Mouse (Mus musculus): ENCODE data around the gene Smim20.

The Smim20 gene

DNA sequence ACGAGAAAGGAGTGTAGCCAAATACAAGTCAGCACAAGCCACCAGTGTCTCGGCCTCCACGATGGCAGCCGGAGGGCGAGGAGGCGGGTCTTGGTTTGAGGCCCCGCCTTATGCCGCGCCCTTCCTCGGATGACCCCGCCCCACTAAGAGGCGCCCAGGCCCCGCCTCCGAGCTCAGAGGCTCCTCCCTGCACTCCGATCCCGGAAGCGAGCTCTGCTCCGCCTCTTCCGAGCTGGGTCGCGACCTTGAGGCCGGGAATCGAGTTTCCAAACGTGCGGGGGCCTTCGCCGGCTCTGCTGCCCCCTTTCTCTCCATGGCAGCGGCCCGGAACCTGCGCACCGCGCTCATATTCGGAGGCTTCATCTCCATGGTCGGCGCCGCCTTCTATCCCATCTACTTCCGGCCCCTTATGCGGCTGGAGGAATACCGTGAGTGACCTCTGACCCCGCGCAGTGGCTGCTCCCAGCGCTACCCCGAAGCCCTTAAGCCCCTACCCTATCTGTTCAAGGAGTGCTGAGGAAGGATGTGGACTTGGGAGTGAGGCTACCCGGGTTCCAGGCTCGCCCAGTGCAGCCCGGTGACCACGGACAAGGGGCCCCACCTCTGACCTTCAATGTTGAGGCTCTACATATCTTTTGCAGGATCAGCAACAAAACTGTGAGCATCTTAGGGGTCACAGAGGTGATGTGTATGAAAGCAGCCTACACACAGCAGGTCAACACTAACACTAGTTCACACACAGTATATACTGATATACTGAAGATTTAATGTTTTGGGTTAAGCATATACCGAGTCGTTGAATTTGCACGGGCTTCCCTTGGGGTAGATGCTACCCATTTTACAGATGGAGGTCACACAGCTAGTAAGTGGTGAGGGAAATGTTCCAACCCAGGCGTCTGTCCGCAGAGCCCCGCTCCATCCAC, at the start of gene Smim20:
Gene Smim20 (plus strand): TSS at position 153 of the 923 bp plus-strand sequence.
- CTCF ChIA-PET, result no interaction called here

DNA sequence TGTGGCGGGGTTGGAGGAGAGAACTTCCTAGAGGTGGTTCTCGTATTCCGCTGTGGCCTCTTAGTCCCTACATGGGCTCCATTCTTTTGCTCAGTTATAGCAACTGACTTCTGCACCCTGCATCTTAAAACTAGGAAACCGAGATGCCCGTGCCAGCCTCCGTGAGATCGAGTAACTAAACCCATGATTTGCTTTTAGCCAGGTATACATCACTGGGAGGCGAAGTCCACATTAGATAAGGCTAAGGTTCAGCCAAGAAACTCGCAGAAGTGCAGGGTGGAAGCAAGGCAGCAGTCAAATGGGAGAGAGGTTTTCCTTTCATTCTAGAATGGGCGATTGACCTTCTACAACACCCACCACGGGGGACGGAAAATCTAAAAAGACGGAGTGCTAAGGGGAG, 41.4 kb upstream of the Smim20 start:
- CTCF ChIA-PET, result no interaction called here

DNA sequence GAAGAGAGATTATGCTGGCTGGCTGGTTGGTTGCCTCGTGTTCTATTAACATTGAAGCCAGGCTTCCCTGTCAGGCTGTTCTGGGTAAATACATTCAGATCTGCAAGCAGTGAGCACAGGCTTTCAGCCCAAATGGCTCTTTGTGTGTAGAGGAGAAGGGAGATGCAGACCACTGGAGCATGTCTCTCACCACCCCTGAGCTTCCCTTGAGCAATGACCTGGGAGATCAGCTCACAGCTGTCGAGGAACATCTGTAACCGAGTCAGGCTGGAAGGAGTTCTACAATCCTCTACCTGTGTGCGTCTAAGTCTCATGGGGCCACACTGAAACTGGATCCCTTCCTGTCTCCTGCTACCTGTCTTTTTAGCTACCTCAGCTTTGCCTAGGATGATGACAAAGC, 36.3 kb upstream of the Smim20 start:
- CTCF ChIA-PET, result interaction anchor here (0.6 kb wide), 1 partner anchor 80 kb away, joined by 8 read pairs; no protein-coding TSS in a partner anchor

DNA sequence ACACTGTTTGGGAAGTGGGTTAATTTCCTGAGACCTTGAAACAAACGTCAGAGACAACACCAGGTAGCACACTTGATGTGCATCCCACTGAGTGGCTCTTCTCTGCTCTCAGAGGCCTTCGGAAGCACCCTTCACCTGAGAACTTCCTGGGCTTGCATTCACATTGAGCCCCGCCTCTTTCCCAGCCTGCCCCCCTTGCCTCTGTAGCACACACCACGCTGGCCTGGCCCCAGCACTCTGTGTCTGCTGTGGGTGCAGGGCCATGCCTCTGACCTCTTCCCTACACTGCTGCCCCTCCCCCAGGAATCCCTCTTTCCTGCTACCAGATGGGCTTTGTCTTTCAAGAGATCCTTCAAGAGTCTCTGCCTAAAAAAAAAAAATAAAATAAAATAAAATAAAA, 31.3 kb upstream of the Smim20 start:
- CTCF ChIA-PET, result no interaction called here

DNA sequence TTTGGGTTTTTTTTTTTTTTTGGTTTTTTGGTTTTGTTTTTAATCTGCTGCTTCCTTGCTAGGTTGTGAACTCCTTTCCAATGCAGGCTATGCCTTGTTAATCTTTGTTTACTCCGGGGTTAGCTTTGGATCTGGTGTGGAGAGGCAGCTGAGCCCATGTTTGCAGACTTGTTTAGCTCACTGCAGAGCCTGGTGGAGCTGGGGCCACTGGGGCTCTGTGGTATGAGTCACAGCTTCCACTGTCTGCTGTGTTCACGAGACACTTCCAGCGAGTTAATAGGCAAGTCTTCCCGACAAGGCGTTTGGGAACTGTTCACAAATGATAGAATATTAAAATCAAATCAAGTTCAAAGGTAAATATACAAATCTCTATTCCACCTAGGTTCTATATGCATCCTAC, 30.7 kb upstream of the Smim20 start:
- CTCF ChIA-PET, result no interaction called here

DNA sequence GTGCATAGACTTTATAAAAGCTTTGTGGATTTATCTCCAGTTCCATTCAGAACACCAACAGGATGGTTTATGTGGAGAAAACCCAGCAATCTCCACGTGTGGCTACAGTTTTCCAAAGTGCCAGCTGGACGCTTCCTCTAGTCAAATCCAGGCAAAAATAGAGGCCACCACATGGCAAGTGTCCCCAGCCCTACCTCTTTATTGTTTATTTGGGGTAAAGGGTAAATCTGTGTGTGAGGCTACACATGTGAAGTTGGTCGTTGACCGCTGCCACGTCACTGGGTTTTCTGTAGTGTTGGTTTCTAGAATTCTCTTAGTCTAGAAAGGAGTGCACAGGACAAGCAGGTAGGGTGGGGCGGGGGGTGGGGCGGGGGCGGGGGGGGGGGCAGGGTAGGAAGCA, 30.1 kb upstream of the Smim20 start:
- CTCF ChIA-PET, result no interaction called here

DNA sequence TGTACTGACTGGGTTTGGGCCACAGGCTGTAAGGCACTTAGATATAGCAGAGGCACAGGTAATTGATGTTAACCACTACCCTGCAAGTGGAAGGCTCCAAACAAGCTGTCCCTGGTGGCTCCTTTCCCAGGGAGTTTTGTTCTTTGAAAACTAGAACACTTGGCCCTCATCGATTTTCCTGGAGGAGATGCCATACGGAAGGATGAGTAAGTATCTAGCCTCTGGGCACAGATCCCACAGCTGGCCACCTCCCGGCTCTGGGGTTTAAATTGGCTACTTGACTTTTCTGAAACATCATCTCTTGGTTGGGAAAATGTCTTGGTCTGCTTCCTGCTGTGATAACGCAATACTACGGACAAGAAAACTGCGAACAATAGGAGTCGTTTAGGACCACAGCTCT, 28.1 kb upstream of the Smim20 start:
- CTCF ChIA-PET, result no interaction called here

DNA sequence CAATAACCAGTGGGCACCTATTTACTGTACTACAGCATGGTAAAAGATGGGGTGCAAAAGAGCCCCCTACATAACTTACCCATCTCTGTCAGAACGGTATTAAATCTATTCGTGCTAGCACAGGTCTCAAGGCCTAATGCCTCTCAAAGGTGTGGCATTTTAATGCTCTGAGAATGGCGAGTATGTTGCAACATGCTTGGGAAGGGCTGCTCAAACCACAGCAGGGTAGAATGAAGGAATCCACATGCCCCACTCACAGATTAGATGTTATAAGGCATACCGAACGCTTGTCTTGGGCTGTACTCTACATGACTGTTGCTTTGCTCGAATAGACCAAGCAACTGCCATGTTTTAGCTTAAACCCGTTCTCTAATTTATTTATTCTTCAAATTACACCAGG, 27.7 kb upstream of the Smim20 start:
- CTCF ChIA-PET, result no interaction called here

DNA sequence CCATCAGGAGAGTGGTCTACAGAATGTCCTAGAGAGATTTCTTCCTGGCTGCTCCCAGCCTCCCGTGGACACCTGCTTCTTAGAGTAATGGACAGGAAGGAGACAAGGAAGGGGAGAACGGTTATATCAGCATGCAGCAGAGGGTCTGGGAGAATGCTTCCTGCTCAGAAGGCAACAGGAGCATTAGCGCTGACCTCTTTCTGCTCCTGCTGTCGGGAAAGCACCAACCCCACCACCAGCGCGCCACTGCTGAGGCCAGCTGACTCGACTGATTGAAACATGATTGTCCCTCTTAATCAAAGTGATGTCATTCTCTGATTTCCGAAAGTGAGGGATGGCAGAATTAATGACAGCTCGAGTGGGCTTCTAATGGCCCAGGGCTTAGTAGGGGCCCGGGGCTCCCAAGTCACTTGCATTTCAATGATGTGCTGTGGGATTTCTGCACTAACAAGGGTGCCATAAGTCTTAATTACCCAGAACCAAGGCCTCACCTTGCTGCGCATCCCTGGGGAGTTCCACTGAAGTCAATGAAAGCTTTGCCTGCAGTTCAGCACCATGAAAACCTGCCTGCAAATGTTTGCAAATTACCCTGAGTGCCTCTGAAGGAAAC, 26.9 kb upstream of the Smim20 start:
- CTCF ChIA-PET, result no interaction called here

DNA sequence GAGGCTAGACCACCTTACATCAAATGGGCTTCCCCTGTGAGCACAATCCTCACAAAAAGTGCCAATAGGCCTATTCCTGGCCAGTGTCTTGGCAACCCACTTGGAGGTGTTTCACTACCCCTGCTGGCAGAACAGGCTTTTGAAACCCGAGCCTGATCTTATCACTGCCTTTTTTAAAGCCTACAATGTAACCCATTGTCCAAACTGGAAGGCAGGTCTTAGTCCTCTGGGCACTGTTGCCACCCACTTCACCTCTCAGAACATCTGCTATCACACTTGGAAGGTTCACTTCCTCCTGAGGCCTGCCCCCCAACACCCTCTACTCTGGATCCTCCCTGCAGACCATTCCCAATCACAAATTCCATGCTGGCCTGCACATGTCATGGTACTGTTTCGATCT, 25.8 kb upstream of the Smim20 start:
- CTCF ChIA-PET, result no interaction called here

DNA sequence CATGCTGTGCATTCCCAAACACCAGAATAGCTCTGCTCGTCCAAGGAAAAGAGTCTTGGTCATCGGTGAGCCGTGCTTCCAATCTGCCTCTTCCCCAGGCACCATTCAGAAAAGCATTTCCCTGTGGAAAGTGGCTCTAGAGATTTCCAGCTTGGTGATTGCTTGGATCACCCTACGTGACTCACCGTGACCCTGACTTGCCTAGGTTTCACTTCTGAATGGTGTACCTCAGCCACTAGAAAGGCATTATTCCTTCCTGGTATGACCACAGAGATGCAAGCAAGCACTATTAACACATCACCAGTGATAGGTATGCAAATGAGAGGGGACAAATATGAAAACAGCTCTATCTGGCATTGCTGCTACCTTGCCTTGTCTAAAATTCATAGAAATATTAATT, 24.9 kb upstream of the Smim20 start:
- CTCF ChIA-PET, result no interaction called here

DNA sequence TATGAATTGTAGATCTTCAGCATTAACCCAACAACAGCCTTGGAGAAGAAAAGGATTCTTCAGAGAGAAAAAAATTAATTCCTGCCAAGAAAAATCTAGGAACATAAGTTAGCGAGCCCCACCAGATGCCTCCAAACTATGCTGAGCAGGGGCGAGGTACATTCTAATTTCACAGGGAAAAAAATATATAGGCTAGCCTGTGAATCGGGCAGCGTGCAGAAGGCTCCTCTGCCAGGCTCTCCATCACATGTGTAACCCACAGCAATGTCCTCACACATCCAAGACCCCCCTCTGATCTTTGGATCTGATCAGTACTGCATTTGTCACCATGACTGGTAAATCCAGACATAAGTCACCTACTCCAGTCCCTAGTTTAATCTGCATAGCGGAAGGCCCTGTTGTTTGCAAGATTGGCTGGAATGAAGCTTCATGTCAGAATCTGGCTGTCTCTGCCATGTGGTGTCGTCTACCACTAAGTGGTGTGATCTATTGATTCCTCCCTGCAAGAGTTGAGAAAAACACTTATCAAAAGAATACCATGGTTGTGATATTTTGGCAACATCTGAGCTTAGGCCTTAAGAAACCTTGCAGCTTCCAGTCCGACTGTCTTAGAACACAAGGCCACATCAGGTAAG, 23.9 kb upstream of the Smim20 start:
- CTCF ChIA-PET, result no interaction called here

DNA sequence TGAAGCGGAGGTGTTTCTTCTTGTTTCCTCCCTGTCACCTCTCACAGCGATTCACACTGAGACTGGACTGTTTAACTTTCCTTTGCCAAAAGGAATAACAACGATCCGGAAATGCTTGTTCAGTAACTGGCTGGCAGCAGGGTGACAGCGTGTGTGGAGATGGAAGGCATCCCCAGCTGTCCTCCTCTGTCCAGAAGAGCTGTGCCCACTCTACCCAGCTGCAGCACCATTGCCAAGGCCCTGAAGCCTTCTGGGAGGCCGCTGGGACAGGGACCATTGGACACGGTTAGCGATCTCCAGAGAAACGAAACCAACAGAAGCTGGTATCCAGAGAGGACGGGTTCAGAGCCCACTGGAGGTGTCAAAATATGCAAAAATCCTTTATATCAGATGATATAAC, 22.9 kb upstream of the Smim20 start:
- CTCF ChIA-PET, result no interaction called here

DNA sequence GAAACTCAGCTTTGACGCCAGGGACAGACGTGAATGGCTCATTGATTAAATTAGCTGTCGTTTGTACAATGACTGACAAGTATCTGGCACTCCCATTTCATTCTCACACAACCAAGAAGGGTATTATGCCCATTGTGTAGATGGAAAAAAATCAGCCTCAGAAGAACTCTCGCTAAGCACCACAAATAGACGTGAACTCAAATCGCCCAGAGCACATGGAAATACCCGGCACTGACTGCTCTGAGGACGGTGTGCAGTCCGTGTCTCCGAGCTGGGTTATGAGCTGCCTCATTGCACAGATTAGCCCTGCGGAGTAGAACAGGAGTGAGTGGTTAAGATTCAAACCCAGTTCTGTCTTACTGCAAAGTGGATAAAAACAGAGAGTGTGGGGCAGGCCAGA, 18.4 kb upstream of the Smim20 start:
- CTCF ChIA-PET, result no interaction called here

DNA sequence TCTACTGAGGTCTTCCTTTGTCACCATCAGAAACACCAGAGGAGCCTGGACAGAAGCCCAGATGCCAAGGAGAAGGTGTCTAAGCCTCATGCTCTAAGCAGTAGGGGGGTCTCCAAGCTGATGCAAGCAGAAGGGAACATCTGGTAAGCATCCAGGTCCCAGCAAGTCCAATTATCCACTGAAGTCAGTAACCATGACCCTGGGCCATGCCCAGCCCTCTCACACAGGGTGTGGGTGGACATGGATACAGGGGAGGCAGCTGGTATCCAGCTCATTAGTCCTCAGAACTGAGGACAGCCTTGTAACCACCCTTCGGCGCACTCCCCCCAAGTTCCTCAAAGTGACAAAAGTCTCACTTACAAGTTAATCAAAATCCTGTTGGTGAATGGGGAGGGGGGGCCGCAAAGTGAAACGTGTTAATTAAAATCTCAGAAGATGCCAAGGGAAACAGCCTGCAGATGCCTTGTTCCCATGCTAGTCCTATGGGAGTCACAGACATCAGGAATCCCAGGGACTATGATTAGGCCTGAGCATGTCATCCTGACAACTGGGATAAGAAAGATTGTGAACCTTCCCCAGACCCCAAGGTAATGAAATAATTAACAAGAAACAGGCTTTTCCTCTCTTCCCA, 17.3 kb upstream of the Smim20 start:
- CTCF ChIA-PET, result no interaction called here

DNA sequence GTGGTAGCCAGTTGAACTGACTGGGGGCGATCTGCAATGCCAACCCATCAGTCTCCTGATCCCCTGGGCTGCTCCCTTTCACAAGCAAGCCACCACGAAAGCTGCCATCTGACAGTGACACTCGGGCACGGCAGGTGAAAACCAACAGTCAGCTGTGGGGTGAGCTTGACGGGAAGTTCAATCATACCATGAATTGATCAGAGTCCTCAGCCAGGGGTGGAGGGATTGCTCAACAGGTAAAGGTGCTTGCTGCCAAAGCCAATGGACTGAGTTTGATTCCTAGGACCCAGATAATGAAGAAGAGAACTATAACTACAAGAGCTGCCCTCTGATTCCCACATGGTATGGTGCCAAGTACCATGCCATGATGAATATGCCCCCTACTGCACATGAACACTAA, 12.7 kb upstream of the Smim20 start:
- CTCF ChIA-PET, result no interaction called here

DNA sequence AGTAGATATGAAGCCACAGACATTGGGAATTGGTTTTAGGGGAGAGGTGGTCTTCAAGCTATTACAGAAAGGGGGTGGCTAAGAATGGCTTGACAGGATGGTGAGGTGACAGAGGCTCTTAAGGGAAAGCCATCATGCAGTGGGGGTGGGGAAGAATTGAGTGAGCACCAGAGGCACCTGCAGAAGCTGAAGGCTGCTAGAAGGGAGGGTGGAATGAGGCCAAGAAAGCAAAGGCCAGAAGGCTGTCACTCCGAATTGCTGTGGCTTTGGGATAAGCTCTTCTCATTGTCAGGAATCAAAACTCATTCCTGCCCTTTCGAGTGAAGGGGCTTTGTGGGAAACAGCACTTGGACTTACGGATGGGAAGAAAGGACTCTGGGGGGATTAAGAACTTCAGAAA, 12.1 kb upstream of the Smim20 start:
- CTCF ChIA-PET, result no interaction called here

DNA sequence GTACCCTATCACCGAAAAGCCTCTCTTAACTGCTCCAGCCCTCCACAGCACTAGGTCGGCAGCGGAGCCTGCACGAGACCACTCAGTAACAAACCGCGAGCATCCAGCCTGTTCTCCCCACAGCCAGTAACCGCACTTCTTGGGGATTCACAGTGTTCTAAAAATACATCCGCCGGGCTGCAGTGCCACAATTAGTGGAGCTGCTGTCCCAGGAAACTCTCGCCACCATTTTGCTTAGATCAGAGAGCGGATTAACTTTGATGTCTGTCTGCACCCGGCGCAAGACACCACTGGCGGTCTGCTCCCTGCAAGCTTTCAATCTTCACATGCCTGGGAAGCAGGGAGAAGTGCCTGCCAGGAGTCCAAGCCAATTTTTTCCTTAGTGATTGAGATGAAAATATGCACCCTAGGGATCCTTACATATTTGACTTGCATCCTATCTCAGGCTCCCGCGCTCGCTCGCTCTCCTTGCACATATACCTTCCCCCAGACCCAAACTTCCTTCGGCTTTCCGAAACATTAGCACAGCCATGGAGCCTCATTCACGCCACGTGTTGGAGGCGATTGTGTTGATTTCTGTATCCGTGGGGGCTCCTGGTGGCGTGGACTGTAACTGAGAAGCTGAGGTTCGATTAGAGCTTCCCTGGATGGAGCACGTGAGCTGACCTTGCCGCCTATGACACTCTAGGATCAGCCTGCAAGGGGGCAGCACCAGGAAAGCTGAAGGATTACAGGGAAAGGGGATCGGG, 8.7 kb upstream of the Smim20 start:
- CTCF ChIA-PET, result no interaction called here

DNA sequence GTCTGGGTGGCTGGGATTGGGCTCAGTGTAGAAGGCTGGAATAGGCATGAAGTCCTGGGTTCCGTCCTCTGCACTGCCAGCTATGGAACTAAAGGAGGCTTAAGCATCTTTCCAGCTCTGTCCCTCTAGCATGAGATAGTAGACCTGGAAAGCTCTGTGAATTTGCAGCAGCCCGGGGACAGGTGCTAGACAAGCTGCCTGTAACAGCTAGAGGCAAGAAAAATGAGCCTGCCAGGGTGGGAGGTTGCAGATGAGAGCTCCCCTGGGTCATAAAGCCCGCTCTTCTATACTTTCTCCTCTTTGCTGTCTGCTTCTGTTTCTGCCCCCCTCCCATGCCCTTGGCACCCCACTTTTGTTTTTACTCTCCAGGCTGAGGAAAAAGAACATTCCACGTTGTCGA, 7.0 kb upstream of the Smim20 start:
- CTCF ChIA-PET, result interaction anchor here (0.6 kb wide), 1 partner anchor 819 kb away, joined by 5 read pairs; no protein-coding TSS in a partner anchor

DNA sequence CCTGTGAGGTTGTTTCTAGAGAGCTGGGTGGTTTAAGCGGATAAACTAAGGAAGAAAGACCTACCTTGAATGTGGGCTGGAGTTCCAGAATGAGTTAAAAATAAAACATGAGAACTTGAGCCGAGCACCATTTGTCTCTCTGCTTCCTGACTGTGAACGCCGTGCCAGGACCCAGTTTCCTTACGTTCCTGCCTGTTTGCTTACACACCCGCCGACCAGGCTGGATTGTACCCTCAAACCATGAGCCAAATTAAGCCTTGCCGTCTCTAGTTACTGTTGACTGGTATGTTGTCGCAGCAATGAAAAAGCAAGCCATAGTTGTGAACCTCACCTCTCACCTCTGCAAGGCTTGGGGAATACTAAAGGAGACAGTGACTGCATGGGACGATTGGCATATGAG, 4.9 kb upstream of the Smim20 start:
- CTCF ChIA-PET, result no interaction called here

DNA sequence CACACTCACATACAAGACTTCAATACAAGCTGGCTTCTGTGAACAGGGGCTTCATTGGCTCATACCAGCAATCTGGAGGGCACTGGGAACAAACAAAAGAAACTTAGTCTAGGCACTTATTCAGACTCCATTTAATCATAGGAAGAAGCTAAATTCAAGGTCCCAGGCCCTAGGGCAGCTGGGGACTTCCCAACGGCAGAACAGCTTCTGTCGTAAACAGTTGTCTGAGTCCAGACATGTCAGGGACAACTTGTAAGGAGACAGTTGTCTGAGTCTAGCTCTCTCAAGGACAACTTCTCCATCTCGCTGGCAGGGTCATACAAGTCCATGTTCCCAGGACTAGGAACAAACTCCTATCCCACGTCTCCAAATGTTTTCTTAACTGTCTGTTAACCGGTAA, 2.8 kb upstream of the Smim20 start:
- CTCF ChIA-PET, result no interaction called here

DNA sequence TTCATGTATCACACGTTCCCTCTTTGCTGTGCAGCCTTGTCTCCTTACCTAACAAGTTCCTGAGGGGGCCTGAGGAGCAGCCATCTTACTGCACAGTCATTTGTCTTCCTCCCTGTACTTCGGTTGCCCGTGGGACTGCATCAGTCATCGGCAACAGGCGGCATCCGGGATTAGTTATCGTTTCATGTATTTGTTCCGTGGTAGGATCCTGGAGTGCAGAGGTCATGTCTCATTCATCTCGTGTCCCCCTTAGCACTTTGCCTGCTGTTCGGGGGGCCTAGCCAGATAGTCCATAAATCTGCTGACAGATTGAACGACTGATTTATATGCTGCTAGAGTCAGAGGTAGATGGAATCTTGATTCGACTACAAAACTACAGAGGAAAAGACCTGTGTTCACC, 1.1 kb upstream of the Smim20 start:
- CTCF ChIA-PET, result no interaction called here

Measured in spleen, embryonic (tissue).